Mouse (Mus musculus) gastrocnemius, postnatal 14 days (tissue): ENCODE data around the gene Gjb3. TPM values are rescaled to one million over a fixed set of nuclear protein-coding genes. Genes with fewer than 3 reads are reported as not detected.

Source experiments
- DNase-seq: peaks from one replicate; pipeline ENCODE4 v3.0.0; 2021; ENCODE audit warnings: mixed read lengths
- intact Hi-C: fragments of 180-260 bp; cut with DNase I; formaldehyde crosslinking; loops from one replicate; pipeline ENCODE4 v1.15.1; 2025; ENCODE audit warnings: low total_unique reads
- total RNA-seq, 2 experiments: library from RNA; stranded (reverse); gene quantifications; 2 replicates each; pipeline ENCODE4 v1.2.3; 2021

Gjb3 gene
- total RNA-seq, 2 experiments from 2014 or later, result not detected

DNA sequence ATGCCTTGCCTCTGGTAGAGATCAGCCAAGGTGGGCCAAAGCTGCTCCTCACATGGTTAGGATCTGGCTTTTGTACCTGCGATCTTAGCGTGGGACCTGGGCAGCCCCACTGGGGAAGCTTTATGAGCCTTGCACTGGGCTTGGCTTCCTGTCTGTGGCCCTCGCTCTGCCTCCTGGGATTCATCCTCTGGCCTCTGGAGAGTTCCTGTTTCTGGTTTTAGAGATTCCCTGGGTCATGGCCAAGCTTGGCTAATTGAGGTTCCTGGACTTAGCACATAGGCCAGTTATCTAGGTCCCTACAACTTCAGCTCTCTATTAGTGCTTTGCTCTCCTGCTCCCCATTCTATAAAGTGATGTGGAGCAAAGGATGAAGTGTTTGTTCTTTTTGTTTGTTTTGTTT lies 26.8 kb downstream of the Gjb3 start:
- intact Hi-C loops, result no loop called here
- DNase-seq, result no peak

DNA sequence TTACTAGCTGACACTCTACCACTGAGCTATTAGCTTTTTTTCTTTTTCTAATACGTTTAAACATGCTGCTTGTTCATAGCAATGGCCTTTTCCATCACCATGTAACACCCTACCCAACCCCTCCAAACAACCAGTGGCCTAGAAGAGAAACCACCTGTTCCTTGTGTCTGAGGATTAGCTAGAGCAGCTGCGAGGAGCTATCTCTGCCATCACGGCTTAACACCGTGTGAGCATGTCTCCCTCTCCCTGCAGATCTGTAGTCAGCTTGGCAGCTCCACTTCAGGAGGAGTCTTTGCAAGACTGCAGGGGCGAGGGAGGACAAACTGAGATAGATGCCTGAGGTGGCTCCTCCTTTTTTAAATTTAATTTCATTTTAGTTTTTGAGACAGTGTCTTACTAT lies 30.1 kb downstream of the Gjb3 start:
- DNase-seq, result no peak
- intact Hi-C loops, result no loop called here

DNA sequence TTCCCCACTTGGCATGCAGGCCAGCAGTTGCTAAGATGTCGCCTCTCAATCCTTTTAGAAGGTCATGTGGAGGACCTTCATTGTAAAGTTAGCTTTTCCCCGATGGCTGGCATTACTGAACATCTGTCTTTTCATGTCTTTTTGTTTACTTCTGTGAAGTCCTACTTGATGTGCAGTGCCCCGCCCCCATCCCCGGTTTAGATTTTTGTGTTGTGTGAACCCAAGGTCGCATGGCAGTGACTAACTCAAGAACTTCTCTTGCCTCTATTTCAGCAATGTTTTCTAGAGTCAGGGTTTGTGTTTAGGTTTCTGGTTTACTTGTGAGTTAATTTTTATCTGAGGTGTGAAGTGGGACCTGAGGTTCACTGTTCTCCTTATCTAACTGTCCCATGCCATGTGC lies 38.0 kb downstream of the Gjb3 start:
- no peak for DNase-seq
- intact Hi-C loops, result no loop called here

DNA sequence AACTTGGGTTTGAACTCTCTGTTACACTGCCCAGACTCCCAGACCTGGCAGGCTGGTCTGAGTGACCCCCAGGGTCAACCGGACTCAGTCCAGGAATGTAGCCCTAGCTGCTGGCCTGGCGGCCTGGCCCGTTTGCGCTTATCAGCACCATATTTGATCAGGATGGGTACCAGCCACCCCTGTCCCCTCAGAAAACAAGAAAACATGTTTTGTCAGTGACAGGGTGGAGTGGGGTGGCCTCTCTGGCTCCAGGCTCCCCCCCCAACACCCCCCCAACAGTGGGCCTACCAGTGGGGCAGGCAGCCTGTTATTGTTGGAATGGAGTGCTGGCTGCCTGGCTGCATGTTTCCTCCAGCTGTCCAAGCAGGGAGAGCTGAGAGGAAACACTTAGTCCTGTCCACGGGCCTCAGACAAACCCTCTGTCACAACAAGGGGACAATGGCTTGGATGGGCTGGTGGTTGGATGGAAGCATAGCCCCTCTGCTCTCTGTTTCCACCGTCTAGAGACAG lies 41.5 kb downstream of the Gjb3 start:
- intact Hi-C loops, result no loop called here
- DNase-seq, result peak; percentile 27

DNA sequence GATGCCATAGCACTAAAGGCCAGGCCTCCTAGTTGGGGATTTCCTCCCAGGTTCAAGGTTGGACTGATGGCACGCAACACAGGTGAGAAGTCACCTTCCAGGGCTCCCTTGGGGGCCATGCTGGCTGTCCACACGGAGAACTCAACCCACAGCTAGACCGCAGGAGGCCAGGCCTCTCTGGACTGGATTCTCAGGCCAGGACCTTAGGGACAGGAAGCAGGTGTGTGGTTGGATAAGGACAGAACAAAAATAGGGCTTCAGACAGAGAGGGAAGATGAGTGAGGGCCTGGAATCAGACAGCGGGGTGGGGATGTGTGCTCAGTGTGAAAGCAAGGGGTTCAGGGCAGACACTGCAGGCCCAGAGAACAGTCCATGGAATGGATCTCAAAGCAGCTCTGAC lies 43.7 kb downstream of the Gjb3 start:
- DNase-seq, result no peak
- intact Hi-C loops, result no loop called here

DNA sequence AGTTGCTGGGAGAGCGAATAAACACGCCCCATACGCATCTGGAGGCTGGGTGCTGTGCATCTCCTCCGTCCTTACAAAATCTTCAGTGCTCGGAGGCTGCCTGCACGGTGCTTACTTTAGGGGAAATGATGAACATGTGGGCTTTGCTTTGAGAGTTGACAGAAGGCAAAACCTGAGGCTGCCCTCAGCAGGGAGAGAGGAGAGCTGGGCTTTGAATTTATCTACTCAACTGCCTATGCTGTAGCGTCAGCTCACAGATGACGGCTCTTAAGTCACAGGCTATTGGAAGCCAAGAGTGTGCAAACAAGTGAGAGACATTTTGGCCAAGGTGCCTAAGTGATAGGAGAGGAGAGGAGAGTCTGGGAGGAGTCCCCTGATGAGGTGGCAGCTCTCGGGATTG lies 51.4 kb downstream of the Gjb3 start:
- no peak for DNase-seq
- intact Hi-C loops, result no loop called here

DNA sequence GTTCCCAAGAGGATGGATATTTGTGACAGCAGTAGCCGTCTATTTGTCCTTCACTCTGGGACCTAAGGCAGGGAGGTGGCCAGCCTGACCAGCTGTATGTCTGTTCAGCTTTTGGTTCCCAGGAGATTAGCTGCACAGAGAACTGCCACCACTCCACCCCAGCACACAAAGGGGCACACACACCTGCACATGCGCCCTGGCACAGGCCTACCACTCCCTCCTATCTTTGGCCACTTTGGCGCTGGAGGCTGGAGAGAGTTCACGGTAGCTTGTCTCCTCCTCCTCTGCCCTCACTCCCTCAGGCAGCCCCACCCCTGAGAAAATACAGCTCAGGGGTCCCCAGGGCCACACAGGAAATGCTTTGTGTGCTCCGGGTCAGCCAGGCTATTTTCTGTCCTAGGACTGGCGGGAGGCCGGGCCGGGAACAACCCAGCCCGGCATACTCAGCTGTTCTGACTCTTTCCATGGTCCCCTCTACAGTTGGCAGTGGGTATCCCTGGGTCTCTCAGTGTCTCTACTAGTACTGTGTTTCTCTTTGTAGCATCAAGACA lies 52.1 kb downstream of the Gjb3 start:
- intact Hi-C loops, result no loop called here
- DNase-seq, result peak; percentile 43

Other genes starting within 250 kb of the Gjb3 start
- 1 to 10 TPM in 1 of 2 experiments, under 1 TPM in 1; 0.94 to 1.1 TPM for gene Tmem35b, start 207.2 kb downstream of the Gjb3 start, total RNA-seq
- under 1 TPM; 0.18 to 0.27 TPM for gene Dlgap3, start 161.6 kb downstream of the Gjb3 start, total RNA-seq
- 10 to 100 TPM; 28.9 to 29.1 TPM for gene Smim12, start 87.1 kb downstream of the Gjb3 start, total RNA-seq
- 10 to 100 TPM; 13.2 to 14.8 TPM for gene Gja4, start 16.8 kb downstream of the Gjb3 start, total RNA-seq
- gene Gjb4, start 23.2 kb upstream of the Gjb3 start, total RNA-seq, result not detected
- under 1 TPM; 0.27 to 0.47 TPM for gene Gjb5, start 27.3 kb upstream of the Gjb3 start, total RNA-seq